Mouse (Mus musculus): ENCODE results near the gene Btbd35f14. TPM values are rescaled to one million over a fixed set of nuclear protein-coding genes. Genes with fewer than 3 reads are reported as not detected.
"Not testable (repeated sequence)": the region's sequence is repeated elsewhere in the genome, so short reads cannot be mapped to it uniquely, and the experiment has no call there.

Gene Btbd35f14
- polyA plus RNA-seq (2015; fragmentation: Nextera tagmentation; extraction: Ambion mirVana), result not detected in 2 replicates

DNA sequence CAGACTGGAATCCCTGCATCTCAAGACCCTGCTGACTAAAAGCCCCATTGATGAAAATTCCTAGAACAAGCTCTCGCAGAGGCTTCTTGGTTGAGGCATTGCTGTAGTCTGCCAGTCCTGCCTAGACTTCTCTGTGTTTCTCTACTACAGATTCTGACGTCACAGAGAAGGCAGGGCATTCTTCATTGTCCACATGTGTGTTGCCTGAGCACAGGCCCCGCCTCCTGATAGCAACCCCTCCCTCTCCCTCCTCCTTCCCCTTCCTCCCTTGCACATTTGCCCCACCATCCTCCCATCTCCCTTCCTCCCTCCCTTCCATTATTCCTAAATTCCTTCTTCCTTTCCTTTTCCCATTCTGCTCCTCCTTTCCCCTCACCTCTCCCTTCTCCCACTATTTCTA lies at the start of gene Btbd35f14:
Gene Btbd35f14, minus strand, starts transcription at position 101 of the 400 bp plus-strand sequence.
- not testable (repeated sequence) for H3K9me3 ChIP-seq; H3K9ac ChIP-seq; H3K4me1 ChIP-seq; H3K27ac ChIP-seq; H3K36me3 ChIP-seq (replicated peaks); H3K4me3 ChIP-seq; ATAC-seq (replicated peaks); H3K4me2 ChIP-seq; H3K27me3 ChIP-seq (replicated peaks)
- WGBS, result no CpG with 5 or more reads among the region's 3 CpGs

DNA sequence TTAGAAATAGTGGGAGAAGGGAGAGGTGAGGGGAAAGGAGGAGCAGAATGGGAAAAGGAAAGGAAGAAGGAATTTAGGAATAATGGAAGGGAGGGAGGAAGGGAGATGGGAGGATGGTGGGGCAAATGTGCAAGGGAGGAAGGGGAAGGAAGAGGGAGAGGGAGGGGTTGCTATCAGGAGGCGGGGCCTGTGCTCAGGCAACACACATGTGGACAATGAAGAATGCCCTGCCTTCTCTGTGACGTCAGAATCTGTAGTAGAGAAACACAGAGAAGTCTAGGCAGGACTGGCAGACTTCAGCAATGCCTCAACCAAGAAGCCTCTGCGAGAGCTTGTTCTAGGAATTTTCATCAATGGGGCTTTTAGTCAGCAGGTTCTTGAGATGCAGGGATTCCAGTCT lies 45.3 kb downstream of the Btbd35f14 start, which contains the start of gene Btbd35f13:
Gene Btbd35f13, plus strand, starts transcription at position 301 of the 400 bp plus-strand sequence.
- ATAC-seq (replicated peaks); H3K4me2 ChIP-seq; H3K9me3 ChIP-seq; H3K36me3 ChIP-seq (replicated peaks); H3K27me3 ChIP-seq (replicated peaks); H3K27ac ChIP-seq; H3K9ac ChIP-seq; H3K4me3 ChIP-seq; H3K4me1 ChIP-seq: not testable (repeated sequence)
- 68% methylated on average over 2 of the region's 3 CpGs for WGBS

Other genes starting within 250 kb of the Btbd35f14 start
- gene Btbd35f15, start 125.0 kb downstream of the Btbd35f14 start, polyA plus RNA-seq (2015; fragmentation: Nextera tagmentation; extraction: Ambion mirVana), result not detected in 2 replicates
- not detected in 2 replicates for gene Btbd35f13, start 45.2 kb downstream of the Btbd35f14 start, polyA plus RNA-seq (2015; fragmentation: Nextera tagmentation; extraction: Ambion mirVana)

Measured in midbrain, embryonic 15.5 days (tissue).